Mouse (Mus musculus) hindbrain, postnatal 0 days (tissue): ENCODE measurements around the gene Hsd3b6. TPM values are rescaled to one million over a fixed set of nuclear protein-coding genes. Genes with fewer than 3 reads are reported as not detected.
A peak's percentile ranks its signal among the peaks of the same experiment; 100 is the strongest.
"Not testable (repeated sequence)": the region's sequence is repeated elsewhere in the genome, so short reads cannot be mapped to it uniquely, and the experiment has no call there.

Source experiments
- ATAC-seq: fragments of 200-750 bp; cut with Nextera tagmentation; 2 replicates; pipeline ENCODE4 v1.8.0; 2017; ENCODE audit warnings: mild to moderate bottlenecking, moderate TSS enrichment, moderate library complexity
- DNase-seq: peaks from one replicate; pipeline ENCODE4 v3.0.0-alpha.2; 2015; ENCODE audit warnings: low spot score
- H3K27ac ChIP-seq: fragments of 300-500 bp; sonication (generic); 2 replicates; pipeline ENCODE4 v1.5.1; 2014; ENCODE audit warnings: mild to moderate bottlenecking
- H3K27me3 ChIP-seq: fragments of 300-500 bp; sonication (generic); 2 replicates; pipeline ENCODE4 v1.6.1; 2014; ENCODE audit warnings: low read length, mixed read lengths; ENCODE audit not compliant: insufficient read depth
- H3K36me3 ChIP-seq: fragments of 300-500 bp; sonication (generic); 2 replicates; pipeline ENCODE4 v1.6.1; 2014; ENCODE audit warnings: low read length, mixed read lengths; ENCODE audit not compliant: insufficient read depth
- H3K4me1 ChIP-seq: fragments of 300-500 bp; sonication (generic); 2 replicates; pipeline ENCODE4 v1.6.1; 2014; ENCODE audit warnings: antibody characterized with exemption, low read length, mixed read lengths; ENCODE audit not compliant: insufficient read depth
- H3K4me2 ChIP-seq: fragments of 300-500 bp; sonication (generic); 2 replicates; pipeline ENCODE4 v1.6.1; 2014; ENCODE audit warnings: low read depth, mild to moderate bottlenecking, low read length, moderate library complexity, mixed read lengths
- H3K4me3 ChIP-seq: fragments of 300-500 bp; sonication (generic); 2 replicates; pipeline ENCODE4 v1.5.1; 2014; ENCODE audit warnings: low read length
- H3K9ac ChIP-seq: fragments of 300-500 bp; sonication (generic); replicated peaks from 2 replicates; pipeline ENCODE4 v1.6.1; 2014; ENCODE audit warnings: mild to moderate bottlenecking, low read length, moderate library complexity, mixed read lengths
- H3K9me3 ChIP-seq: fragments of 300-500 bp; sonication (generic); 2 replicates; pipeline ENCODE4 v1.6.1; 2016; ENCODE audit warnings: low read length, mixed read lengths
- CTCF ChIP-seq: IDR thresholded peaks from 2 replicates; pipeline ENCODE4 v1.5.1; 2016; ENCODE audit warnings: antibody characterized with exemption, control low read depth, low read depth
- WGBS: fragments of 180-500 bp; shearing (Covaris S2); extraction: QIAGEN DNeasy Blood & Tissue Kit; methylation state at CpG from one replicate; pipeline ENCODE4 v1.1.7; 2014; 5-methylcytosine and 5-hydroxymethylcytosine counted together
- polyA plus RNA-seq: library from polyadenylated mRNA; unstranded; fragments of >200 nt; fragmentation: Nextera tagmentation; extraction: Ambion mirVana; gene quantifications from 2 replicates; pipeline ENCODE4 v1.2.1, GENCODE M21; 2015
- total RNA-seq: library from RNA; depleted of rRNA; stranded (reverse); fragments of >200 nt; gene quantifications from 2 replicates; pipeline ENCODE4 v1.2.3, GENCODE M21; 2014

Gene Hsd3b6
- total and polyA plus RNA-seq, 2 experiments from 2014 or later = not detected

GRCm38 (mm10) chr3:98853051-98853450 is 38.8 kb upstream of the Hsd3b6 start:
- no peak for DNase-seq
- no peaks in the 10 kb centered on the region for H3K9me3 ChIP-seq
- TF ChIP-seq CTCF = no peak
- WGBS = 93% methylated on average over 3 of the region's 3 CpGs
- no peak for ATAC-seq
- H3K4me2 ChIP-seq = no peak overlapping the region
- H3K4me3 ChIP-seq = no peak overlapping the region
- H3K27me3 ChIP-seq = no peaks in the 10 kb centered on the region
- no peak overlapping the region for H3K27ac ChIP-seq
- H3K36me3 ChIP-seq = no peaks in the 10 kb centered on the region
- no peaks in the 10 kb centered on the region for H3K4me1 ChIP-seq
- no peak overlapping the region for H3K9ac ChIP-seq

GRCm38 (mm10) chr3:98852631-98853030 is 38.4 kb upstream of the Hsd3b6 start:
- no peak overlapping the region for H3K4me2 ChIP-seq
- H3K27ac ChIP-seq = no peak overlapping the region
- H3K4me1 ChIP-seq = no peaks in the 10 kb centered on the region
- TF ChIP-seq CTCF = no peak
- 86% methylated on average over 6 of the region's 6 CpGs for WGBS
- H3K4me3 ChIP-seq = no peak overlapping the region
- H3K9me3 ChIP-seq = no peaks in the 10 kb centered on the region
- no peaks in the 10 kb centered on the region for H3K36me3 ChIP-seq
- ATAC-seq (no peak), DNase-seq (no peak)
- H3K9ac ChIP-seq = no peak overlapping the region
- H3K27me3 ChIP-seq = no peaks in the 10 kb centered on the region

- WGBS = 88% methylated on average over 2 of the region's 2 CpGs
- Histone ChIP-seq H3K27ac (no peak overlapping the region), H3K4me2 (no peak overlapping the region), H3K4me1 (no peaks in the 10 kb centered on the region), H3K9ac (no peak overlapping the region), H3K27me3 (no peaks in the 10 kb centered on the region), H3K4me3 (no peak overlapping the region), H3K9me3 (no peaks in the 10 kb centered on the region), H3K36me3 (no peaks in the 10 kb centered on the region)
- no peak for DNase-seq
- TF ChIP-seq CTCF = no peak
- no peak for ATAC-seq
Measured at GRCm38 (mm10) chr3:98851853-98852252, 37.6 kb upstream of the Hsd3b6 start.

GRCm38 (mm10) chr3:98850262-98850661 is 36.0 kb upstream of the Hsd3b6 start:
- Histone ChIP-seq H3K4me2 (no peak overlapping the region), H3K4me1 (no peaks in the 10 kb centered on the region), H3K27ac (no peak overlapping the region), H3K9me3 (no peaks in the 10 kb centered on the region), H3K27me3 (no peaks in the 10 kb centered on the region), H3K4me3 (no peak overlapping the region), H3K36me3 (no peaks in the 10 kb centered on the region), H3K9ac (no peak overlapping the region)
- no peak for TF ChIP-seq CTCF
- no peak for ATAC-seq
- no peak for DNase-seq
- WGBS = 82% methylated on average over 5 of the region's 5 CpGs

- 76% methylated on average over 1 of the region's 1 CpGs for WGBS
Measured at GRCm38 (mm10) chr3:98848898-98849297, 34.7 kb upstream of the Hsd3b6 start.

GRCm38 (mm10) chr3:98812653-98813052 is 1.6 kb downstream of the Hsd3b6 start:
- not testable (repeated sequence) for H3K4me3 ChIP-seq, H3K9me3 ChIP-seq, DNase-seq, ATAC-seq, H3K9ac ChIP-seq, H3K4me2 ChIP-seq, H3K36me3 ChIP-seq, H3K27ac ChIP-seq, H3K27me3 ChIP-seq, H3K4me1 ChIP-seq
- WGBS = 91% methylated on average over 5 of the region's 6 CpGs

More at GRCm38 (mm10) chr3:98848898-98849297, 34.7 kb upstream of the Hsd3b6 start:
- no peak for DNase-seq
- Histone ChIP-seq H3K36me3 (no peaks in the 10 kb centered on the region), H3K9ac (no peak overlapping the region), H3K4me1 (no peaks in the 10 kb centered on the region), H3K27me3 (no peaks in the 10 kb centered on the region), H3K4me3 (no peak overlapping the region), H3K27ac (no peak overlapping the region), H3K4me2 (no peak overlapping the region), H3K9me3 (no peaks in the 10 kb centered on the region)
- no peak for ATAC-seq
- TF ChIP-seq CTCF = no peak

- H3K4me1 ChIP-seq, H3K27ac ChIP-seq, DNase-seq, H3K9me3 ChIP-seq, H3K4me2 ChIP-seq, H3K27me3 ChIP-seq, H3K36me3 ChIP-seq, H3K9ac ChIP-seq, H3K4me3 ChIP-seq, ATAC-seq: not testable (repeated sequence)
- 59% methylated on average over 3 of the region's 3 CpGs for WGBS
- 0 out of 2 replicates have a peak, but pooled peaks have one; percentile 13 for TF ChIP-seq CTCF
Measured at GRCm38 (mm10) chr3:98805032-98805431, 9.2 kb downstream of the Hsd3b6 start.
